Mouse (Mus musculus) liver, postnatal 0 days (tissue): ENCODE data around the gene Gm20388. TPM values are rescaled to one million over a fixed set of nuclear protein-coding genes. Genes with fewer than 3 reads are reported as not detected.

Source experiments
- ATAC-seq: fragments of 200-750 bp; cut with Nextera tagmentation; 2 replicates; pipeline ENCODE4 v1.8.0; 2017; ENCODE audit warnings: mild to moderate bottlenecking, moderate library complexity
- DNase-seq: peaks from one replicate; pipeline ENCODE4 v3.0.0-alpha.2; 2016
- H3K27ac ChIP-seq: fragments of 300-500 bp; sonication (generic); 2 replicates; pipeline ENCODE4 v1.5.1; 2014; ENCODE audit warnings: antibody characterized with exemption, moderate library complexity, mild to moderate bottlenecking, low read depth
- H3K27me3 ChIP-seq: fragments of 300-500 bp; sonication (generic); 2 replicates; pipeline ENCODE4 v1.6.1; 2014; ENCODE audit warnings: low read length, control low read depth, mixed read lengths; ENCODE audit not compliant: insufficient read depth
- H3K36me3 ChIP-seq: fragments of 300-500 bp; sonication (generic); replicated peaks from 2 replicates; pipeline ENCODE4 v1.6.1; 2014; ENCODE audit warnings: mild to moderate bottlenecking, control low read depth, low read length, moderate library complexity, mixed read lengths; ENCODE audit not compliant: insufficient read depth
- H3K4me1 ChIP-seq: fragments of 300-500 bp; sonication (generic); 2 replicates; pipeline ENCODE4 v1.6.1; 2014; ENCODE audit warnings: antibody characterized with exemption, mild to moderate bottlenecking, control low read depth; ENCODE audit not compliant: insufficient read depth
- H3K4me2 ChIP-seq: fragments of 300-500 bp; sonication (generic); 2 replicates; pipeline ENCODE4 v1.6.1; 2014; ENCODE audit warnings: low read depth, mild to moderate bottlenecking, low read length, moderate library complexity, mixed read lengths
- H3K4me3 ChIP-seq: fragments of 300-500 bp; sonication (generic); 2 replicates; pipeline ENCODE4 v1.5.1; 2014; ENCODE audit warnings: low read depth, low read length
- H3K9ac ChIP-seq: fragments of 300-500 bp; sonication (generic); replicated peaks from 2 replicates; pipeline ENCODE4 v1.6.1; 2014; ENCODE audit warnings: mild to moderate bottlenecking, moderate library complexity
- H3K9me3 ChIP-seq: fragments of 300-500 bp; sonication (generic); 2 replicates; pipeline ENCODE4 v1.6.1; 2016; ENCODE audit warnings: mild to moderate bottlenecking, control low read depth, low read length, mixed read lengths
- CTCF ChIP-seq: sonication (generic); IDR thresholded peaks from 2 replicates; pipeline ENCODE4 v1.5.1; 2016; ENCODE audit warnings: antibody characterized with exemption, low read depth
- EP300 ChIP-seq: IDR thresholded peaks from 2 replicates; pipeline ENCODE4 v1.6.1; 2016; ENCODE audit warnings: antibody characterized with exemption, low read depth, mild to moderate bottlenecking
- WGBS: fragments of 180-500 bp; shearing (Covaris S2); extraction: QIAGEN DNeasy Blood & Tissue Kit; methylation state at CpG from one replicate; pipeline ENCODE4 v1.1.7; 2014; ENCODE audit not compliant: insufficient replicate concordance; 5-methylcytosine and 5-hydroxymethylcytosine counted together
- polyA plus RNA-seq: library from polyadenylated mRNA; unstranded; fragments of >200 nt; fragmentation: Nextera tagmentation; extraction: Ambion mirVana; gene quantifications from 2 replicates; pipeline ENCODE4 v1.2.1, GENCODE M21; 2015

Gm20388 gene
- polyA plus RNA-seq, 1 experiment from 2014 or later = not detected

DNA sequence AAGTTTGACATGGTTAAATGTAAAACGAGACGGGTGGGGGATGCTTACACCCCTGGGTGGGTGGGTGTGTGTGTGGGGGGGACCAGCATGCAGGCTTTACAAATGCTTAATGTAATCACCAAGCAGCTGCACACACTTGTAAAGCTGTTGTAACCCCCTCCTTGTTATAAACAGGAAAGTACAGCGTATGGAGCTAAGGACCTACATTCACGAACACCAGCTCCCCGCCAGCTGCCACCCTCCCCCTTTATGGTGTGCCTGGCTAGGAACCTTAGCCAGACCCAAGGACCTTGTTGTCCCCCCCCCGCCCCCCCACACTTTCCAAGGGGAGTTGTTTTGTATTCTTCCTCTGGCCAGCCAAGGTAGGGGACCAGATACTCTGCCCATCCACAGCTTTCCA lies 1216.1 kb downstream of the Gm20388 start:
- no peak for ATAC-seq
- H3K9ac ChIP-seq = no peak overlapping the region
- H3K9me3 ChIP-seq = no peaks in the 10 kb centered on the region
- H3K4me3 ChIP-seq = no peak overlapping the region
- DNase-seq = no peak
- H3K36me3 ChIP-seq = no peaks in the 10 kb centered on the region
- H3K27ac ChIP-seq = no peak overlapping the region
- no peak overlapping the region for H3K4me2 ChIP-seq
- WGBS = 16% methylated on average over 6 of the region's 6 CpGs
- H3K4me1 ChIP-seq = peaks cover 8% of the 10 kb centered on the region; the same call in 1 of the 2 replicates
- peaks cover 95% of the 10 kb centered on the region for H3K27me3 ChIP-seq
- TF ChIP-seq CTCF = no peak
- TF ChIP-seq EP300 = no peak

DNA sequence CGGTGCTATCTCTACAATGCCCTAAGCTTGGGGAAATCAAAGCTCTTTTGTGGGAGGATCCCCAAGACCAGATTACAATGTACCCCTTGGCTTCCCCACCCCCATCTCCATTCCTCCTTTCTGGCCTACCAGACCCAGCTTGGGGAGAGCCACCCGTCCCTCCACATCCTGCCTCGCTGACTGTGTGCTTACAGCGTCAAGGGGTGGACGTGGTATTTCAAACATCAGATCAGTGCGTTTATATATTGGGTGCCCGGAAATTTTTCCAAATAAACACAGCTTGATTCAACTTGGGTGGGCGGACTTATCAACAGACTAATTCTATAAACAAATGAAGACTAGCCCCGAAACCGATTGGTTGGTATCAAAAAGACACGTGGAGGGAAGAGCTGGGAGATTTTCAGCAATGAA lies 1216.7 kb downstream of the Gm20388 start:
- no peak overlapping the region for H3K27ac ChIP-seq
- H3K4me3 ChIP-seq = no peak overlapping the region
- H3K9ac ChIP-seq = no peak overlapping the region
- H3K4me1 ChIP-seq = peaks cover 8% of the 10 kb centered on the region; the same call in 1 of the 2 replicates
- 4% methylated on average over 11 of the region's 11 CpGs for WGBS
- H3K9me3 ChIP-seq = no peaks in the 10 kb centered on the region
- TF ChIP-seq CTCF (no peak), EP300 (no peak)
- DNase-seq (no peak), ATAC-seq (no peak)
- peaks cover 92% of the 10 kb centered on the region for H3K27me3 ChIP-seq
- H3K4me2 ChIP-seq = no peak overlapping the region
- no peaks in the 10 kb centered on the region for H3K36me3 ChIP-seq

DNA sequence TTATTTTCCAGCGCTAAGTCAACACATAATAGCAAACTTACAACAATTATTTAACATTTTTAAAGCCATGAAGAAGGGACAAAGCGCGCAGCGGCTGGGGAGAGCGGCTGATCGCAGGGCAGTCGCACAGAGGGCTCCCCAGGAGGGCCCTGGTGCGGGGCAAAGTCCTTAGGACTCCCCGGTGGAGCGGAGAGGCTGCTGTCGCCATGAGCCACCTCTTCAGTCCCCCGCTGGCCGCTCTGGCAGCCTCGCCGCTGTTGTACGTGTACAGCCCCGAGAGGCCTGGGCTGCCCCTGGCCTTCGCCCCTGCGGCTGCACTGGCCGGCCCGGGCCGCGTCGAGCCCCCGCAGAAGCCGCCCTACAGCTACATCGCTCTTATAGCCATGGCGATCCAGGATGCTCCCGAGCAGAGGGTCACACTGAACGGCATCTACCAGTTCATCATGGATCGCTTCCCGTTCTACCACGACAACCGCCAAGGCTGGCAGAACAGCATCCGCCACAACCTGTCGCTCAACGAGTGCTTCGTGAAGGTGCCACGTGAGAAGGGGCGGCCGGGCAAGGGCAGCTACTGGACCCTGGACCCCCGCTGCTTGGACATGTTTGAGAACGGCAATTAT lies 1217.2 kb downstream of the Gm20388 start, which contains the start of gene Foxl1:
Gene Foxl1 (plus strand): TSS at position 185 of the 620 bp plus-strand sequence.
- 3% methylated on average over 43 of the region's 43 CpGs for WGBS
- peak within 1 kb of the TSS; percentile 18; the same call in 1 of the 2 replicates for H3K4me2 ChIP-seq
- H3K9ac ChIP-seq = no peak within 1 kb of the TSS

GRCm38 (mm10) chr8:121128531-121129264 lies 1218.1 kb downstream of the Gm20388 start:
- H3K36me3 ChIP-seq = no peaks in the 10 kb centered on the region
- H3K9me3 ChIP-seq = no peaks in the 10 kb centered on the region
- ATAC-seq (no peak), DNase-seq (no peak)
- peaks cover 78% of the 10 kb centered on the region for H3K27me3 ChIP-seq
- no peak for TF ChIP-seq CTCF
- TF ChIP-seq EP300 = no peak
- WGBS = 4% methylated on average over 49 of the region's 55 CpGs
- H3K4me2 ChIP-seq = peak overlapping the region; percentile 18; the same call in 1 of the 2 replicates
- no peak overlapping the region for H3K4me3 ChIP-seq
- H3K9ac ChIP-seq = no peak overlapping the region
- H3K4me1 ChIP-seq = peaks cover 8% of the 10 kb centered on the region; the same call in 1 of the 2 replicates
- H3K27ac ChIP-seq = no peak overlapping the region

More for the DNA sequence above, 1217.2 kb downstream of the Gm20388 start, which contains the start of gene Foxl1:
- peaks cover 8% of the 10 kb centered on the region; the same call in 1 of the 2 replicates for H3K4me1 ChIP-seq
- DNase-seq (no peak), ATAC-seq (no peak)
- H3K4me3 ChIP-seq = no peak within 1 kb of the TSS
- H3K9me3 ChIP-seq = no peaks in the 10 kb centered on the region
- no peak for TF ChIP-seq EP300
- no peak for TF ChIP-seq CTCF
- no peak within 1 kb of the TSS for H3K27ac ChIP-seq
- peaks cover 86% of the 10 kb centered on the region for H3K27me3 ChIP-seq
- no peaks in the 10 kb centered on the region for H3K36me3 ChIP-seq

- DNase-seq (no peak), ATAC-seq (no peak)
- Histone ChIP-seq H3K4me3 (no peak overlapping the region), H3K36me3 (no peaks in the 10 kb centered on the region), H3K9ac (no peak overlapping the region), H3K4me2 (no peak overlapping the region), H3K27me3 (peaks cover 71% of the 10 kb centered on the region), H3K27ac (no peak overlapping the region), H3K4me1 (peaks cover 8% of the 10 kb centered on the region; the same call in 1 of the 2 replicates), H3K9me3 (no peaks in the 10 kb centered on the region)
- no peak for TF ChIP-seq EP300
- no peak for TF ChIP-seq CTCF
- WGBS = 18% methylated on average over 16 of the region's 16 CpGs
Measured at GRCm38 (mm10) chr8:121129265-121129940, 1218.8 kb downstream of the Gm20388 start.

DNA sequence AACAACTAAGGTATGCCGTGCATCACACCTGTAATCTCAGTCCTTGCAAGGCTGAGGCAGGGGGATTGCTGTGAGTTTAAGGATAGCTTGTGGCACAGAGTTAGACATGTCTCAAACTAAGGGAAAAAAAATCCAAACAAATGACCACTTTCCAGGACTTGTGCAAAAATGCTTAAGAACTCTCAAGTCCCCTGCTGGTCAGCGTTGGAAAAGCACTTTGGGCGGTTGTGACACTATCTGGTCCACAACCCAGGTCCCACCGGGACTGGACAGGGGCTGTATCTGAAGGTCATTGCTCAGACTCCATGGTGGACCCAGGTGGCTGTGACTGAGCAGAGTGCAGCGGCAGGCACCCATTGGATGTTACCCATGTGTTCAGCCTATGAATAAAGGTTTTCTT lies 1219.9 kb downstream of the Gm20388 start:
- TF ChIP-seq CTCF (peak; percentile 56), EP300 (no peak)
- no peak for ATAC-seq
- H3K9ac ChIP-seq = no peak overlapping the region
- no peaks in the 10 kb centered on the region for H3K36me3 ChIP-seq
- peaks cover 8% of the 10 kb centered on the region; the same call in 1 of the 2 replicates for H3K4me1 ChIP-seq
- no peak for DNase-seq
- no peaks in the 10 kb centered on the region for H3K9me3 ChIP-seq
- 32% methylated on average over 5 of the region's 5 CpGs for WGBS
- peaks cover 60% of the 10 kb centered on the region for H3K27me3 ChIP-seq
- no peak overlapping the region for H3K4me3 ChIP-seq
- H3K4me2 ChIP-seq = no peak overlapping the region
- H3K27ac ChIP-seq = no peak overlapping the region
